In genomic region chr16:3632572-3633361, GRCm38 (mm10) we compare ENCODE assay signal across 11 mouse cellular contexts. TPM values are rescaled to one million over a fixed set of nuclear protein-coding genes. Genes with fewer than 3 reads are reported as not detected.
DNase-seq lines count a peak whose midpoint lies in the region; ATAC-seq and TF ChIP-seq lines count a peak whose summit lies in the region.
"Not testable (repeated sequence)": the region's sequence is repeated elsewhere in the genome, so short reads cannot be mapped to it uniquely, and the experiment has no call there.
"Had no signal": no experiment of that assay in that cellular context is flagged by ENCODE, and none has a peak within 500 bp of the region (broad histone marks: within the 10 kb centered on the region; RNA-seq: fewer than 3 reads in every experiment).

No protein-coding gene starts in this region.

- peak; percentile 95 for ATAC-seq in forebrain, embryonic 13.5 days
- ATAC-seq in hematopoietic stem cell, adult 5-6 weeks (replicated peaks in 1 of 2; ENCODE audit: insufficient read depth in 1 of 2, low FRiP score in 2 of 2, low TSS enrichment in 1 of 2, low read depth in 1 of 2, poor library complexity in 2 of 2, severe bottlenecking in 2 of 2): peak; percentile 12 to 21; a peak in 1 of 4 replicates
- ATAC-seq in liver, embryonic 14.5 days (ENCODE audit: insufficient read depth): not testable (repeated sequence)
- peak; percentile 95 for ATAC-seq in midbrain, embryonic 16.5 days
- peak; percentile 64; the same call in 1 of the 2 replicates for ATAC-seq in stomach, embryonic 16.5 days (ENCODE audit: insufficient read depth, low FRiP score)

- peak overlapping the region; percentile 69 for H3K9ac ChIP-seq in forebrain, embryonic 13.5 days
- not testable (repeated sequence) for H3K9ac ChIP-seq in liver, embryonic 14.5 days (replicated peaks)
- peak overlapping the region; percentile 64; the same call in 1 of the 2 replicates for H3K9ac ChIP-seq in midbrain, embryonic 16.5 days (ENCODE audit: low read depth, low read length)
- H3K9ac ChIP-seq in stomach, embryonic 16.5 days (ENCODE audit: low read length): peak overlapping the region; percentile 58

- H3K9me3 ChIP-seq in forebrain, embryonic 13.5 days (replicated peaks); liver, embryonic 14.5 days (ENCODE audit: control insufficient read depth, low read length); midbrain, embryonic 16.5 days (replicated peaks; ENCODE audit: control insufficient read depth, low read length, poor library complexity, severe bottlenecking); stomach, embryonic 16.5 days (replicated peaks; ENCODE audit: control insufficient read depth, low read length): not testable (repeated sequence)

- H3K27ac ChIP-seq in forebrain, embryonic 13.5 days: peak overlapping the region; percentile 69; the same call in 1 of the 2 replicates
- H3K27ac ChIP-seq in liver, embryonic 14.5 days; stomach, embryonic 16.5 days (ENCODE audit: low read length): not testable (repeated sequence)
- H3K27ac ChIP-seq in midbrain, embryonic 16.5 days (ENCODE audit: low read length): peak overlapping the region; percentile 73

- peak overlapping the region; percentile 43 for H3K4me3 ChIP-seq in forebrain, embryonic 13.5 days
- H3K4me3 ChIP-seq in liver, embryonic 14.5 days (ENCODE audit: insufficient read depth in 1 of 2, low read depth in 2 of 2, low read length in 2 of 2): peak overlapping the region in 1 of 2 experiments; percentile 6; a peak in 1 of 4 replicates
- peak overlapping the region; percentile 44 for H3K4me3 ChIP-seq in midbrain, embryonic 16.5 days (ENCODE audit: low read depth, low read length)
- H3K4me3 ChIP-seq in stomach, embryonic 16.5 days (replicated peaks; ENCODE audit: low read length): peak overlapping the region; percentile 38

- peak; percentile 9 for DNase-seq in CD4-positive, CD25-positive, alpha-beta regulatory T cell, adult 2 months (ENCODE audit: low read depth, low spot score)
- DNase-seq in brain, embryonic 18.5 days (ENCODE audit: low read depth, low spot score): peak; percentile 26
- peak; percentile 34 for DNase-seq in kidney, adult 9 months
- not testable (repeated sequence) for DNase-seq in liver, embryonic 14.5 days (ENCODE audit: low read depth in 3 of 3, low spot score in 3 of 3)

- H3K4me2 ChIP-seq in forebrain, embryonic 13.5 days: peak overlapping the region; percentile 59
- H3K4me2 ChIP-seq in liver, embryonic 14.5 days (ENCODE audit: low read depth): not testable (repeated sequence)
- H3K4me2 ChIP-seq in midbrain, embryonic 16.5 days (ENCODE audit: low read length): peak overlapping the region; percentile 52
- peak overlapping the region; percentile 45 for H3K4me2 ChIP-seq in stomach, embryonic 16.5 days (ENCODE audit: low read depth, low read length)

- peak; percentile 30 for TF ChIP-seq CTCF in liver, embryonic 14.5 days (IDR thresholded peaks at IDR 0.05; ENCODE audit: low read depth)

- WGBS in forebrain, embryonic 13.5 days: 16% methylated on average over 27 of the region's 27 CpGs
- 38% methylated on average over 27 of the region's 27 CpGs for WGBS in liver, embryonic 14.5 days (ENCODE audit: insufficient replicate concordance)
- WGBS in midbrain, embryonic 16.5 days: 16% methylated on average over 27 of the region's 27 CpGs
- WGBS in stomach, embryonic 16.5 days: 36% methylated on average over 27 of the region's 27 CpGs

- H3K27me3 ChIP-seq in forebrain, embryonic 13.5 days; liver, embryonic 14.5 days (ENCODE audit: control insufficient read depth, insufficient read depth, low read length); midbrain, embryonic 16.5 days (ENCODE audit: control insufficient read depth, insufficient read depth, low read depth, low read length); stomach, embryonic 16.5 days (ENCODE audit: control insufficient read depth, insufficient read depth, low read length): not testable (repeated sequence)

- not testable (repeated sequence) for H3K36me3 ChIP-seq in forebrain, embryonic 13.5 days (ENCODE audit: poor library complexity, severe bottlenecking); liver, embryonic 14.5 days (replicated peaks; ENCODE audit: control insufficient read depth, insufficient read depth, low read depth); midbrain, embryonic 16.5 days (ENCODE audit: control insufficient read depth, insufficient read depth, low read length); stomach, embryonic 16.5 days (ENCODE audit: control insufficient read depth, insufficient read depth, low read length)

- not testable (repeated sequence) for TF ChIP-seq EP300 in liver, embryonic 14.5 days (IDR thresholded peaks at IDR 0.05; ENCODE audit: low read depth)

- H3K4me1 ChIP-seq in forebrain, embryonic 13.5 days; liver, embryonic 14.5 days (replicated peaks; ENCODE audit: control insufficient read depth in 2 of 2, insufficient read depth in 2 of 2, low read length in 1 of 2); midbrain, embryonic 16.5 days (ENCODE audit: control insufficient read depth, insufficient read depth, low read length); stomach, embryonic 16.5 days (ENCODE audit: control insufficient read depth, insufficient read depth, low read length): not testable (repeated sequence)

RNA-seq across cellular contexts. Expression of gene Olfr161, which starts 41.9 kb away (rescaled TPM):
- polyA plus RNA-seq in forebrain, embryonic 13.5 days (2015; fragmentation: Nextera tagmentation; extraction: Ambion mirVana): not detected in 2 replicates
- not detected in 2 replicates for total RNA-seq in hematopoietic stem cell, adult 5-6 weeks (2017)
- not detected in 2 replicates for polyA plus RNA-seq in liver, embryonic 14.5 days (2012; rRNA removed)
- not detected in 2 replicates for polyA plus RNA-seq in liver, embryonic 14.5 days (2014; fragmentation: Nextera tagmentation; extraction: Ambion mirVana)
- not detected in 2 replicates for polyA plus RNA-seq in midbrain, embryonic 16.5 days (2015; fragmentation: Nextera tagmentation; extraction: Ambion mirVana)
- not detected in 2 replicates for polyA plus RNA-seq in stomach, embryonic 16.5 days (2015; fragmentation: Nextera tagmentation; extraction: Ambion mirVana)
- total RNA-seq: heart, adult 18-20 months; left cerebral cortex, postnatal 14 days had no signal
- polyA plus RNA-seq: large intestine, adult 2 months had no signal
